Mouse (Mus musculus) NIH3T3 (cell line): ENCODE results near the gene Ttc7.

Experiments used
- DNase-seq: peaks from one replicate; pipeline ENCODE4 v3.0.0-alpha.2; 2012; ENCODE audit warnings: low read depth

Ttc7 gene

DNA sequence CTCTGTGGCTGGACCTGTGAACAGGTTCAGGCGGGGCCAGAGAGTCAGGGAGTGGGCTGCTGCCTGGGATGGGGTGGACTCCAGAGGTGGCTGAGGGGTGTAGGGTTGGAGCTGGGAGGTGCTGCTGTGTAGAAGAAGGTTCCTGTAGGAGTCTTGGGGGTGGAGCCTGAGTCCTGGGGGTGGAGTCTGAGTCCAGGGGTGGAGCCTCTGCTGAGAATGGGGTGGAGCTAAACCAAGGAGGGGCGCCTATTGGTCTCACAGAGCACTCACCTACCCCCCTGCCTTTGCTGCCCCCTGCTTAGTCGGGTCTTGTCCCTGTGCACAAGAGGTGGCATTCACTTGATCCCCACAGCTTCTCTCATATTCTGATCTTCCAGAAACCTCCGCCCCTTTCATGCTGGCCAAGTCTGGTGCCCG, 31.9 kb downstream of the Ttc7 start:
- no peak for DNase-seq

DNA sequence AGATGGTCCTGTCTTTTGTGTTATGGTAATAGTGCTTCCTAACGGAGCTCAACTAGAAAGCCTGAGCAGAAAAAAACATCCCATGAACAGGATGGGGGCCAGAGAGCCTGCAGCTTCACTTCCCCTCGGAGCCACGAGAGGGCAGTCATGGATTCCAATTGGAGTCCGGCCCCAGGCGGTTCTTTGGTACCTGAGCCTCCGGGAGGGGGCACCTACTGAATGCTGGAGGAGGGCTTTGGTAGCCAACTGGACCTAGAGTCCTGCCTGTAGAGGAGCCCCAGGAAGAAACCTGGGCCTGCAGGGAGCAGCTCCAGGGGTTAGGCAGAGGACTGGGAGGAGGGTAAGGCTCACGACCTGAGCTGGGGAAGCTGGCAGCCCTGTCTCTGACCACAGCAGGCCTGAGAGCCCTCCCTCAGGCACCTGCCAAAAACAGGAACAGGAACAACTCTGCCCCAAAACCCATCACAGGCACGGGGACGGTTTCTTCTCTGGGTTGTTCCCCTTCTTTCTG, 32.4 kb downstream of the Ttc7 start:
- DNase-seq, result peak; percentile 98

DNA sequence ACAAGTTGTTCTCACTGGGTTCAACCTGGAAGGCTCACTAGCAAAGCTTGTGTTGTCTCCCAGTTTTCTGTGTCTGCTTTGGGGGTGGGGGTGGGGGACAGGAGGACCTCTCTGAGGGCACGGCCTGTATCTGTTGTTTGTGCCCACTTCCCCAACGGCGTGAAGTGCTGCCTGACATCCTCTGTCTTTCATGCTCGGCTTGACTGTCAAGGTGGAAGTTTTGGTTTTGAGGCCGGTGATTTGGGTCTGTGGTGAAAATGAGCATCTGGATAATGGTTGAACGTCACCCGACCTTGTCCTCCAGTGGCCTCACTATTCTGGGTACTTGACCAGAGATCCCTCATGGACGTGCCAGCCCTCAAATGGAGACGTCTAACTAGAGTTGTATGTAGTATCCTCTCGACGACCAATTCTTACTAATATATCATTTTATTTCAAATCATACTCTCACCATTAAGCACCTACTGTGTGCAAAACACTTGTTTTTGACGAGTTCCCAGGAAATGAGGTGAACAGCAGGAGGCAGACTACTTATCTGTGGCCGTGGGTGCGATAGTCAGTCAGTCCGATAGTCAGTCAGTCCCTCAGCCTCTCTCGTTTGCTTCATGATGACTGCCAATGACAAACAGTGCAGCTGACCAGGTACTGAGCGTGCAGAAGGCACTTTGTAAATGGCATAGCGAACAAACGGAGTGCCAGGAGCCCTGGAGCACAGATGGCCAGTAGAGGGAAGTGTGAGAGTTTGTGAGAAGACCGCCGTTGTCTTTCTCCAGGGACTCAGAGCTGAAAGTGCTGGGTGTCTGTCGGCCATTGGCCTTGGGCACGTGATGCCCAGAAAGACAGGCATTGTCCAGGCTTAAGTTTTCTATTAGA, 33.4 kb downstream of the Ttc7 start:
- no peak for DNase-seq

DNA sequence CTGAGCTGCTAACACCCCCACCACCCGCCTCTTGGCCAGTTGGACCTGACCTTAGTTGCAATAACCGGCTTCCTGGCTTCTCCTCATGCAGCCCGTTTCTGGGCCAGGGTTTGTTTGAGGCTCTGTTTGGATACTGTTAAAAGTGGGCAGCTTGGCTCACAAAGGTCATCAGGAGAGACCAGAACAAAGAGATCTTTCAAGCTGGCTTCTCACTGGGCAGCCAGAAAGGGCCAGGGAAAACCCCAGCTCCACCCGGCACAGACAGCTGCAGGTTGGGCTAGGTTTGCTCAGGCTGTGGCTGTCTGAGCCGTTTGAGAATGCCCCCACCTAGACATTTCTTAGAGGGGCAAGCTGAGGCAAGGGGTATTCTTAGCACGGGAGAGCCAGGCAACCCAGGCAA, 34.6 kb downstream of the Ttc7 start:
- no peak for DNase-seq

DNA sequence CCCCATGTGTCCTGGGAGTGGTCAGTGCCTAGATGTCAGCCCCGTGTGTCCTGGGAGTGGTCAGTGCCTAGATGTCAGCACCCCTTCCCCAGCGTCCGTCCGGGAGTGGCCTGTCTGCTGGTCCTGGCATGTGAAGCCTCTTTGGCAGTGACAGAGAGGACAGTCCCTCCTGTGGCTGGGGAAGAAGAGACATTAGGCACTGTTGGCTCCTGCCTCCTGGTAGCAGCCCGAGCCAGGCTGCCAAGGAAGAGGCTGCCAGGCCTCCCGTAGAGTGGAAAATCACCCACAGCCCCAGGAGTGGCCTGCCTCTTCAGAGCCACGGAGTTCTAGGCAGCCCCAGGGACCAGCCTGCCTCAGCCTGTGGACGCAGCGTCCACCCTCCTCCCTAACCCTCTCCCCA, 35.3 kb downstream of the Ttc7 start:
- no peak for DNase-seq

DNA sequence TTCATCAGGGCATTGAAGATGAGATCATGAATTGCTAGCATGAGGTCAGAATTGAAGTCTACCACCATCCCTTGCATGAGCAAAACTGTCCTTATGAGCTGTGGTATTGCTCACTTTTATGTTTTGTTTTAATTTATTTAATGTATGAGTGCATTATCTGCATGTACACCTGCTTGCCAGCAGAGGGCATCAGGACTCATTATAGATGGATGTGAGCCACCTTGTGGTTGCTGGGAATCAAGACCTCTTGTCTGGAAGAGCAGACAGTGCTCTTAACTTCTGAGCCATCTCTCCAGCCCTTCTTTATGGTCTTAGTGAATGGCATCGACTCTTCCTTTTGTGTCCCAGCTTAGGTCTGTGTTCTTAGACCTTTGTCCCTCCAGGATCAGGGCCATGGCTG, 39.0 kb downstream of the Ttc7 start:
- DNase-seq, result peak; percentile 42

DNA sequence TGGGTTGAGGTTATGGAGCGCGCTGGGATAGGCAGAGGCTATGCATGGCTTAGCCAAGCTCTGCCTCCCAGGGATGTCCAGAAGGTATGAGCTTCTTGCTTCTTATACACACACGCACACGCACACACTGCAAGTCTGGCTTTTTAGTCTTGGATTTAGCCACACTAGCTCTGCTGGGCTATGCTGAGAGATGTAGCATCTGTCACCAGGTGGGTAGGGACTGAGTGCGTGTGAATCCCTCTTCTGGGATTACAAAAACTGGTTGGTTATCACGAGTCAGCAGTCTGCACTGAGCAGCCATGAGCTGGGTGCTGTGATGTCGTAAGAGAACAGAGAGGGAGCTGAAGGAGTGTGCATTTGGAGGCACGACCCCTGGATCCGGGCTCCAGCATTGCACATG, 40.5 kb downstream of the Ttc7 start:
- no peak for DNase-seq

DNA sequence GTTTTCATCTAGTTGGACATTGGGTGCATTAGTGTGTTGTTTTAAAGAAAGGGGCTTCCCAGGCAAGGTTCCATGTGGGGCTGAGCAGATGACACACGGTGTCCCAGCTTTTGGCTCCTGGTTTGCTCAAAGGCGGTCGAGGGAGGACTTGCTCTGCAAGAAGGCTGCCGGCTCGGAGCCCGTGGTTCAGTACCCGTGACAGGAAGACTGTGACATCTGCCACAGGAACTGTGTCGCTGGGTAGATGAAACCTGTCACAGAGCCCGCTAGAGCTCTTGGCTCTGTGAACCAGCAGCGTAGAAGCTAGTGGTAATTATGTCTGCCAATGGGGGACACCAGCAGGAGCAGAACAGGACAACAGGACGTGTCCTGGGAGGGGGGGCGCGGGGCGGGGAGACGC, 42.8 kb downstream of the Ttc7 start:
- DNase-seq, result no peak

DNA sequence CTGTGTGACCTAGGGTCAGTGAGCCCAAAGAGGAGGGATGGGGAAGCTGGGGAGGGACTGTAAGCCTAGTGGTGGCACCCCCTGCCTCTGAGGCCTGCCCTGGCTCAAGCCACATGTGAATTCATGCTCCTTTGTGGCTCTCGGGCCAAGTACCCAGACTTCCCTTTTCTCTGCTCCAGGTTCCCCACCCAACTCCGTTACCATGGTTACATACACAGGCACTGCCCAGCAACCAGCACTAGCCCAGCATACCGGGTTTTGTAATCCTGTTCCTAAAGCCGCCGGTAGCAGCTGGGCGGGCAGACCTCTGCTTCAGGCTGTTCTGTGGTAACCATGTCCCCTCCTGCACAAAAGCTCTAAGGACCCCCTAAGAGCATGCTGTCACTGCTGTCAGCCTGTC, 44.3 kb downstream of the Ttc7 start:
- DNase-seq, result no peak

DNA sequence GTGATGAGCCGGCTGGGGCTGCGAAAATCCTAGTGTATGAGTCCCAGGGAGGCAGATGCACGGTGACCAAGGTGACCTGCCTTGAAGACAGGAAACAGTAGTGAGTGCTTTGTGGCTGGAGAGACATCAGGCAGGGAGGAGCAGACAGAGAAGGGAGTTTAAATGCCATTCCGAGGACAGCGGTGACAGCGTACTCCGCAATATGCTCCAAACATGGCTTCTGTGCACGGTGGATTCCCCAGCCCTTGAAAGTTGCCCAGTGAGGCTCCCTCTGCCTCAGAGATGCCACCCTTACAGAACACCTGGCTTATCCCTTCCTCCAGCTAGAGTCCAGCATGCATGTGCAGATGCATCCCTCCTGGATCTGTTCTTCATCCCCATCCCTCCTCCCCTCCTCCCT, 45.0 kb downstream of the Ttc7 start:
- DNase-seq, result no peak

DNA sequence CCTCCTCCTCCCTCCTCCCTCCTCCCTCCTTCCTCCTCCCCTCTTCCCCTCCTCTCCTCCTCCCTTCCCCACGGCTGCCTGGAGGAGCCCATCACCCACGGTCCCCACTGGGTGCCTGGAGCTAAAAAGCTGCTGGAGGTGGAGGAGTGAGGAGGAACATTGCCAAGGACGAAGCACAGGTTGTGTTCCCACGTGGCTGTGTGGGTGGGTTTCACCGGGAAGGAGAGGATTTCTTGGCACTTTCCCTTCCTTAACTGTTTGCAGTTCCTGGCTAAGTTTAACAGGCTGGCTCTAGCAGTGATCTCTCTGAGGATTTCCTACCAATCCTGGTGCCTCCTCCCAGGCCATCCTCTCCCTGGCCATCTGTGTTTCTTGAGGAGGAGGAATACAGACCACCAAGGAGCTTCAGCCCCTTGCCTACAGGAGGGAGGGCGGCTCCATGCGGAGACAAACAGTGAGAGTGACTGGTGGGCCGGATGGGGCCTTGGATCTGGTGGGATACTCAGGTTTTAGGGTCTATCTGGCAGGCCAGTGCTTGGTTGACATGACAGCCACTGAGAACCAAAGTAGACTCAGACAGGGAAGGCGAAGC, 45.6 kb downstream of the Ttc7 start:
- no peak for DNase-seq

DNA sequence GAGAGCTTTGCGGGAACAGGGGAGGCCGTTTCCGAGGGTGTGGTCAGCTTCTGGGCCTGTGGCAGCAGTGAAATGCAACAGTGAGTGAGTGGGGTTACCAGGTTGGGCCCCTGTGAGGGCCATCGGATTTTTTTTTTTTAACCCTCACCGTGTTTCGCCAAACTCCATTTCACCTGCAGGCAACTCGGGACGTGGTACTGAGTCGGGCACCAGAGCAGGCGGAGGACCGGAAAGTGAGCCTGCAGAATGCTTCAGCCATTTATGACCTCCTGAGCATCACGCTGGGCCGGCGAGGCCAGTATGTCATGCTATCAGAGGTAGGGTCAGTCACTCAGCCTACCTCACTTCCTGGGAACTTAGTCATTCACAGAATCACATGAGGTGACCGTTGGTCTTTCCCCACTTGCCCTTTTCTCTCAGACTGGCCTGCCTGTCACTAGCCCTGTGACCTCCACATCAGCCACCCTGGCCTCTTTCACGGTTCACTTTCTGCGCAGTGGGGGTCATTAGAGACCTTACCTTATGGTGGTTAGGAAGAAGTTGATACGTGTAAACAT, 46.5 kb downstream of the Ttc7 start:
- no peak for DNase-seq

DNA sequence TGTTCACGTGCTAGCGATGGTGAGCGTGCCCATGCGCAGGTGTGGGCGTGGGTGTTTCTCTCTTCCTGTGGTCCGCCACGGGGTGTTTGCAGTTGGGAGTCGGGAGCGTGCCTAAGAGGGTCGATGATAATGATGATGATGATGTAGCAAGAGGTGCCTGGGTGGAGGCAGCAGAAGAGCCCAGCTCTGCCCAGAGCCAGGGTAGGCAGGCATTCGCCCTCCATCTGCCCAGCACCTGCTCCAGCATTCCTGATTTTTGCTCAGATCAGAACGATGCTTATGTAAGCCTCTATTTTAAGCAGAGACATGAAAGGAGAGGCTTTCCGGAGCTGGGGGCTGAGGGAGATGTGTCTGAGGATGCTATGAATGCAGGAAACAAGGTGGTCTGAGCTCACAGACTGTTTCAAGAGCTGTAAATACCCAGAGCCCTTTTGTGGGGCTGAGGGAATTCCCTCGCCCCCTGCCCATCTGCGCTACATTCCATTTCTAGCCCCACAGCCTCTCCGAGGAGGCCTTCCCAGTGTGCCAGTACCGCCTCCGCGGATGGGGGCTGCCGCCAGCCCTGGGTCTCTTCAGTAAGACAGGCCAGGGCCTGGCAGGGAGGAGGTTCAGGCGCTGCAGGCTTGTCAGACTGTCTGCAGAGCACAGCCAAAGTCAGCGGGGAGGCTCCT, 47.7 kb downstream of the Ttc7 start:
- DNase-seq, result no peak

DNA sequence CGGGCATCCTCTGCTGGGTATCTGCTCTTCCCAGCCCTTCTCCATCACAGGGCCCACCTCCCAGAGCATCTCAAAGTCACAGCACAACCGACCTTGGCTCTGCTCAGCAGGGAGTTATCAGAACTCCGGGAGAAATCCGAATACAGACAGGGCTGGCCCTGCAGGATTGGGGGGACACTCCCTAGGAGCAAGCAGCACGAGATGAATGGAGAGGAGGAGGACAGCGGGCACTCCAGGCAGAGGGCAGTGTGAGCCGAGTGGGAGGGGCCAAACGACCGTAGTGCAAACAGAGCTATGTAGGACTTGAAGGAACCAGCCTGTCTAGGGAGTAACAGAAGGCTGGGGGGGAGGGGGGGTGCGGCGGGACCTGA, 48.2 kb downstream of the Ttc7 start:
- no peak for DNase-seq

DNA sequence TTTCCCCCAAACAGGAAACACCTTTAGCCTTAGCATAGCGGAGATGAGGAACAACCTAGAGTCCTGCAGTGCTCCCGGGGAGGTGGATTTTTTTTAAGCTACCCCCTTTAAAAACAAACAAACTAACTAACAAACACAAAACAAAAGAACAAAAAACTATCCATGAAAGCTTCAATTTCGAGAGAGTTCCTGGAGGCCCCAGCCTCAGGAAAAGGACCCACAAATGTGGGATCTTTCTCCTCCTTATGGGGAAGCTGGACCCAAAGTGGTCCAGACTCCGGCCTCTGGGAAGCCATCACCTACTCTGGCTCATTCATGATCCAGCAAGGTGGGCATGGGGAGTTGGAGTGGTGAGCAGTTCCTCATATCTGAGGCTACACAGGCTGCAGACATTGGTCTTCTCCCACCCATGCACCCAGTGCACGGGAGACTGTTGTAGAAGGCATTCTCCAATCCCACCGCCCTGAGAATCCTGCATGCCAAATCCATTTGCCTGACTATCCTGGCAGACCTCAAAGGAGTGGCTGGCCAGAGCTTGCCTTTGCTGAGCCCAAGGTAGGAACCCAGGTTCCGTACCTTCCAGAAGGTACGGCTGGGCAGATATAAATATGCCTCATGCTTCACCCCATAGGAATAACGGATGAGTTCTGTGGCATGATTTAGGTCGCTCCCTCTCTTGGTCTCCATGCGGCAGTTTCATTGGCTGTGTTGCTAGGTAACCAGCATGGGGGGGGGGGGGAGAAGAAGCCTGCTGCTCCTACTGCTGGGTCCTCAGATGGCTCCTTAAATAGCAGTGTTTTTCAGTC, 48.9 kb downstream of the Ttc7 start:
- no peak for DNase-seq

DNA sequence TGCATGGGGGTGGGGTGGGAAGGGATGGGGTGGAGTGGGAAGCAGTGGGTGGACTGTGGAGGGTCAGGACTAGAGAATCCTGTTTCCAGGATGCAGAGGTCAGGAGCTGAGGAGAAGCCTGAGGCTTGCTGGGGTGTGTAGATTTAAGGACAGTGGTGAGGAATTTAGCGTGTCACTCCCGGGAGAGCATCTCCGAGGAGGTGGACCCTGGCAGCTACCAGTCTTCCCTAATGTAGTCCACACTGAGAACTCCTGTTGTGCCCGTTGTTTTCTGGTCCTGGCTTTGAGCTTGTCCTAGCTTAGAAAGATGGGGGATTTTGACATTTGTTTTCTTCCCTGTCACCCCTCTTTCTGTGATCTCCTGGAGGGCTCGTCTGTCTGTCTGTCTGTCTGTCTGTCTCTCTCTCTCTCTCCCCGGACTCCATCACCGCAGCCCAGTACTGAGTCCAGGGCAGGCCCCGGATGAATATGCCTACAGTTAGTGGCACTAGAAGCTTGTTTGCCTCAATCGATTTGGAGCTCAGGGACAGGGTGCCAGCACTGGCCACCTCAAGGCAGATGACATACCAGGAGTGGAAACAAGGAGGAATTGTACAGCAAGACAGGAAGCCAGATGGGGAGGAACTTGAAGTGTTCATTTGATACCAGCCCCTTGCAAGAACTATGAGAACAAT, 49.6 kb downstream of the Ttc7 start:
- DNase-seq, result no peak

DNA sequence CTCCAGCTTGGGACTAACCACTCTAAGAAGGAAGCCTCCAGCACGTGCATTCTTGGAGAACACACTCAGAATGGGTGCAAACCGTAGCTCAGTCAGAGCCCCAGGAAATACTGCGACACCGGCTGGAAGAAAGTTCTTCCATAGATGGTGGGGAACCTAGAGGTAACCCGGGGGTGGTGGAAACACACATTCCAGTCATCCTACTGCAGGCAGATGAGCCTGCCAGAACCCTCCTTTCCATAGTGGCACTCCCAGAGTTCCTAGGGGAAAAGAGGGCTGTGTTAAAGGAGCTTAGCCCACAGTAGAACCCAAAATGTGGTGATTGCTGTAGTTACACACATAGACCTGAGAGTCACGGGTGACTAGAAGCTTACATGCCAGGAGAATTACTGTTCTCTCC, 50.2 kb downstream of the Ttc7 start:
- DNase-seq, result no peak

DNA sequence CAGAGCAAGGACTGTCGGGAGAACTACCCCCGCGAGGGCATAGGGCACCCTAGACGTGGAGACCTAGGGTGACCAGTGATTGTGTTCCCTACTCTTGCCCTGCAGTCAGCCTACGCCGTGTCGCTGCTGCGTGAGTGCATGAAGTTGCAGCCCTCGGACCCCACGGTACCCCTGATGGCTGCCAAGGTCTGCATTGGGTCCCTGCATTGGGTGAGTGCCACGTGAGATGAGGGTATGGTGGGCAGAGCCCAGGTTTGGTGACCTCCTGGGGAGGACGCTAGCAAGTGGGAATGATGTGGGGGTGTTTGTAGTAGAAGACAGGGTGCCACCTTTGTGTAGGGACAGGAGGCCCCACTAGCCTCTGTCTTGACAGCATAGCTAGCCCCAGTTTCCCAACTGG, 51.5 kb downstream of the Ttc7 start:
- DNase-seq, result no peak

DNA sequence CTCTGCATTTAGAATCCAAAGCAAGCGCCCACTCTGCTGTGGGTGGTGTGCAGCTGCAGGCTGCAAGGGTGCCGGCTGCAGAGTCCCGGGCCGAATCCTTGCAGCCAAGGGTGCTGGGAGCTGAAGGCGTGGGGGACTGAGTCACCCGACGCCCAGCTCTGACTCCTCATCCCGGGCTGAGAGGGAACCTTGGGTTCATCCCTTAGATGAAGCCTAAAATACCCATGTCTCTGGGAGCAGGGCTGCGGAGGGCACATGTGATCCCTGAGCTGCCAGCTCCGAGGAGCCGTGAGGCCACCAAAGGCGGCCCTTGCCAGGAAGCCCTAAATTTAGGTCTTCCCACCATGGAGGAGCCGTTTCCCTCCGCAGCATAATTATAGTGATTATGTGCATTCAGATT, 52.5 kb downstream of the Ttc7 start:
- no peak for DNase-seq

DNA sequence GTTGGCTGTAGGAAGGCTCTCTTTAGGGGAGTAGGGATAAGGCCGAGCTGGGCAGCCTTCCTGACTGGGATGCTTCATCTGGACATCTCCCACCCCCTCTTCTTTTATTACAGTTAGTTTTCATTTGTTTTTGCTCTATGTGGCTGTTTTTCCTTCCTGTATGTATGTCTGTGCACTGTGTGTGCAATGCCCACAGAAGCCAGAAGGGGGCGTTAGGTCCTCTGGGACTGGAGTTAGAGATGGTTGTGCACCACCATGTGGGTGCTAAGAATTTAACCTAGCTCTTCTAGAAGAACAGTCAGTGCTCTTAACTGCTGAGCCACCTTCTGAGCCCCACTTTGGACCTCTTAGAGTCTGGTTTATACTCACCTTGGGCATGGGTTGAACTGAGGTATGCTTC, 53.0 kb downstream of the Ttc7 start:
- no peak for DNase-seq

DNA sequence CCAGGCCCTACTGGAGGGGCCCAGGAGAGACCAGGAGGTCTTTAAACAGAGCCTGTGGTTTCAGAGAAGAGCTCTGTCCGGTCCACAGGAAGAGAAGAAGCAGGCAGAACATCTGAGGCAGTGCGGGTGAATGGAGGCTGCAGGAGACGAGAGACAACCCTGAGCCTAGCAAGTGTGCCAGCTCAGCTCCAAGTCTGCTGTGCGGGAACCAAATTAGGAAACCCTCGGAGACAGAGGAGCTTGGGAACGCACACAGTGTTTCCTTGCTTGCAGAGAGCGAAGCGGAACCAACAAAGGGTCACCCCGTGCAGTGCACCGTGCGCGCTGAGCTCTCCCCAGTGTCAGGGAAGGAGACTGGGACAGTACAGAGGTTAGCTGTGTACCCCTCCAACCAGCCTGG, 54.2 kb downstream of the Ttc7 start:
- no peak for DNase-seq

DNA sequence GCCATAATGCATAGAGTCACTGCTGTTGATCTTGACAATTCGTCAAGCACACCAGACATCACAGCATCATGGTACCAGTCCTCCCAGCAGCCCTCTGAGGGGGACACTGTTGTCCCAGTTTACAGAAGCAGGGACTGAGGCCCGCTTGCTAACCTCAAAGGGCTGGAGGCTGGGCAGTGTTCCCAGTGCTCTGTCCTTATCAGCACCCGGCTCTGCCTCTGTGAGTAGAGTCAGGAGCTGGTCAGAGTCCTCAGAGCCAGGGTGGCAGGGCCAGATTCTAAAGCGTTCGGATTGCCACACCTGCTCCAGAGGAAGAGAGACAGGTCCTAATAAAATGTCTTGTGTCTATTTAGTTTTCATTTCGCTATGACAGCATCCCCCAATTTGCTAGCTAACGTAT, 55.0 kb downstream of the Ttc7 start:
- DNase-seq, result no peak
